Mouse (Mus musculus): Measurements from ENCODE around the gene Pard3b. TPM values are rescaled to one million over a fixed set of nuclear protein-coding genes. Genes with fewer than 3 reads are reported as not detected.
A peak's percentile ranks its signal among the peaks of the same experiment; 100 is the strongest.

Pard3b gene
- polyA plus RNA-seq (2014; fragmentation: Nextera tagmentation; extraction: Ambion mirVana) = 6.5 and 6.8 TPM in 2 replicates

GRCm38 (mm10) chr1:61638347-61639111, at the start of gene Pard3b:
Gene Pard3b, plus strand, starts transcription at chr1:61638824.
- ATAC-seq (replicated peaks; ENCODE audit: low FRiP score) (peak; percentile 86), DNase-seq (ENCODE audit: low spot score) (peak; percentile 73)
- H3K27ac ChIP-seq (ENCODE audit: low read depth, low read length) = no peak within 1 kb of the TSS
- no peaks in the 10 kb centered on the region for H3K36me3 ChIP-seq (ENCODE audit: control insufficient read depth, insufficient read depth, low read length)
- H3K9me3 ChIP-seq (ENCODE audit: control insufficient read depth, low read length) = no peaks in the 10 kb centered on the region
- H3K27me3 ChIP-seq (replicated peaks; ENCODE audit: control insufficient read depth, insufficient read depth, low read length) = no peaks in the 10 kb centered on the region
- H3K9ac ChIP-seq (ENCODE audit: low read depth, low read length) = peak within 1 kb of the TSS; percentile 78
- 1% methylated on average over 58 of the region's 60 CpGs for WGBS
- H3K4me3 ChIP-seq (ENCODE audit: low read depth, low read length) = peak within 1 kb of the TSS; percentile 86
- peak within 1 kb of the TSS; percentile 94 for H3K4me2 ChIP-seq
- no peaks in the 10 kb centered on the region for H3K4me1 ChIP-seq (replicated peaks; ENCODE audit: control insufficient read depth, insufficient read depth, low read length)

- no peaks in the 10 kb centered on the region for H3K4me1 ChIP-seq (replicated peaks; ENCODE audit: control insufficient read depth, insufficient read depth, low read length)
- H3K27ac ChIP-seq (ENCODE audit: low read depth, low read length) = no peak overlapping the region
- H3K9me3 ChIP-seq (ENCODE audit: control insufficient read depth, low read length) = no peaks in the 10 kb centered on the region
- no peak for DNase-seq (ENCODE audit: low spot score)
- H3K4me3 ChIP-seq (ENCODE audit: low read depth, low read length) = no peak overlapping the region
- no peak overlapping the region for H3K9ac ChIP-seq (ENCODE audit: low read depth, low read length)
- H3K27me3 ChIP-seq (replicated peaks; ENCODE audit: control insufficient read depth, insufficient read depth, low read length) = no peaks in the 10 kb centered on the region
- no peak for ATAC-seq (replicated peaks; ENCODE audit: low FRiP score)
- H3K4me2 ChIP-seq = no peak overlapping the region
- no peaks in the 10 kb centered on the region for H3K36me3 ChIP-seq (ENCODE audit: control insufficient read depth, insufficient read depth, low read length)
Observed at GRCm38 (mm10) chr1:61616176-61616575, 22.4 kb upstream of the Pard3b start.

- H3K27me3 ChIP-seq (replicated peaks; ENCODE audit: control insufficient read depth, insufficient read depth, low read length) = no peaks in the 10 kb centered on the region
- no peak overlapping the region for H3K27ac ChIP-seq (ENCODE audit: low read depth, low read length)
- H3K9me3 ChIP-seq (ENCODE audit: control insufficient read depth, low read length) = no peaks in the 10 kb centered on the region
- H3K4me1 ChIP-seq (replicated peaks; ENCODE audit: control insufficient read depth, insufficient read depth, low read length) = no peaks in the 10 kb centered on the region
- no peak for DNase-seq (ENCODE audit: low spot score)
- H3K4me2 ChIP-seq = no peak overlapping the region
- no peaks in the 10 kb centered on the region for H3K36me3 ChIP-seq (ENCODE audit: control insufficient read depth, insufficient read depth, low read length)
- no peak overlapping the region for H3K4me3 ChIP-seq (ENCODE audit: low read depth, low read length)
- no peak overlapping the region for H3K9ac ChIP-seq (ENCODE audit: low read depth, low read length)
- 71% methylated on average over 1 of the region's 1 CpGs for WGBS
- no peak for ATAC-seq (replicated peaks; ENCODE audit: low FRiP score)
Observed at GRCm38 (mm10) chr1:61620651-61621050, 18.0 kb upstream of the Pard3b start.

GRCm38 (mm10) chr1:61629857-61630256, 8.8 kb upstream of the Pard3b start:
- 32% methylated on average over 2 of the region's 2 CpGs for WGBS

GRCm38 (mm10) chr1:61639114-61640093, 780 bp downstream of the Pard3b start:
- WGBS = 4% methylated on average over 40 of the region's 40 CpGs
- H3K27me3 ChIP-seq (replicated peaks; ENCODE audit: control insufficient read depth, insufficient read depth, low read length) = no peaks in the 10 kb centered on the region
- ATAC-seq (replicated peaks; ENCODE audit: low FRiP score) (peak; percentile 38), DNase-seq (ENCODE audit: low spot score) (peak; percentile 48)
- H3K9me3 ChIP-seq (ENCODE audit: control insufficient read depth, low read length) = no peaks in the 10 kb centered on the region
- H3K27ac ChIP-seq (ENCODE audit: low read depth, low read length) = no peak overlapping the region
- H3K4me1 ChIP-seq (replicated peaks; ENCODE audit: control insufficient read depth, insufficient read depth, low read length) = no peaks in the 10 kb centered on the region
- peak overlapping the region; percentile 86 for H3K4me3 ChIP-seq (ENCODE audit: low read depth, low read length)
- H3K36me3 ChIP-seq (ENCODE audit: control insufficient read depth, insufficient read depth, low read length) = no peaks in the 10 kb centered on the region
- H3K9ac ChIP-seq (ENCODE audit: low read depth, low read length) = peak overlapping the region; percentile 78
- peak overlapping the region; percentile 94 for H3K4me2 ChIP-seq

More at GRCm38 (mm10) chr1:61629857-61630256, 8.8 kb upstream of the Pard3b start:
- Histone ChIP-seq H3K4me2 (no peak overlapping the region), H3K9me3 (ENCODE audit: control insufficient read depth, low read length) (no peaks in the 10 kb centered on the region), H3K36me3 (ENCODE audit: control insufficient read depth, insufficient read depth, low read length) (no peaks in the 10 kb centered on the region), H3K4me1 (replicated peaks; ENCODE audit: control insufficient read depth, insufficient read depth, low read length) (no peaks in the 10 kb centered on the region), H3K4me3 (ENCODE audit: low read depth, low read length) (no peak overlapping the region), H3K27ac (ENCODE audit: low read depth, low read length) (no peak overlapping the region), H3K9ac (ENCODE audit: low read depth, low read length) (no peak overlapping the region), H3K27me3 (replicated peaks; ENCODE audit: control insufficient read depth, insufficient read depth, low read length) (no peaks in the 10 kb centered on the region)
- no peak for DNase-seq (ENCODE audit: low spot score)
- ATAC-seq (replicated peaks; ENCODE audit: low FRiP score) = peak; percentile 51; the same call in 1 of the 2 replicates

GRCm38 (mm10) chr1:61641880-61642279, 3.3 kb downstream of the Pard3b start:
- Histone ChIP-seq H3K27ac (ENCODE audit: low read depth, low read length) (no peak overlapping the region), H3K4me3 (ENCODE audit: low read depth, low read length) (no peak overlapping the region), H3K4me1 (replicated peaks; ENCODE audit: control insufficient read depth, insufficient read depth, low read length) (no peaks in the 10 kb centered on the region), H3K36me3 (ENCODE audit: control insufficient read depth, insufficient read depth, low read length) (no peaks in the 10 kb centered on the region), H3K27me3 (replicated peaks; ENCODE audit: control insufficient read depth, insufficient read depth, low read length) (no peaks in the 10 kb centered on the region), H3K4me2 (no peak overlapping the region), H3K9ac (ENCODE audit: low read depth, low read length) (no peak overlapping the region), H3K9me3 (ENCODE audit: control insufficient read depth, low read length) (no peaks in the 10 kb centered on the region)
- no peak for DNase-seq (ENCODE audit: low spot score)
- ATAC-seq (replicated peaks; ENCODE audit: low FRiP score) = no peak
- WGBS = 31% methylated on average over 4 of the region's 4 CpGs

GRCm38 (mm10) chr1:61645062-61645461, 6.4 kb downstream of the Pard3b start:
- no peaks in the 10 kb centered on the region for H3K27me3 ChIP-seq (replicated peaks; ENCODE audit: control insufficient read depth, insufficient read depth, low read length)
- H3K4me3 ChIP-seq (ENCODE audit: low read depth, low read length) = no peak overlapping the region
- 66% methylated on average over 3 of the region's 3 CpGs for WGBS
- no peak overlapping the region for H3K9ac ChIP-seq (ENCODE audit: low read depth, low read length)
- H3K4me1 ChIP-seq (replicated peaks; ENCODE audit: control insufficient read depth, insufficient read depth, low read length) = no peaks in the 10 kb centered on the region
- H3K4me2 ChIP-seq = no peak overlapping the region
- H3K36me3 ChIP-seq (ENCODE audit: control insufficient read depth, insufficient read depth, low read length) = no peaks in the 10 kb centered on the region
- ATAC-seq (replicated peaks; ENCODE audit: low FRiP score) = no peak
- no peak overlapping the region for H3K27ac ChIP-seq (ENCODE audit: low read depth, low read length)
- H3K9me3 ChIP-seq (ENCODE audit: control insufficient read depth, low read length) = no peaks in the 10 kb centered on the region
- no peak for DNase-seq (ENCODE audit: low spot score)

- Histone ChIP-seq H3K4me3 (ENCODE audit: low read depth, low read length) (no peak overlapping the region), H3K36me3 (ENCODE audit: control insufficient read depth, insufficient read depth, low read length) (no peaks in the 10 kb centered on the region), H3K4me2 (no peak overlapping the region), H3K9ac (ENCODE audit: low read depth, low read length) (no peak overlapping the region), H3K27me3 (replicated peaks; ENCODE audit: control insufficient read depth, insufficient read depth, low read length) (no peaks in the 10 kb centered on the region), H3K4me1 (replicated peaks; ENCODE audit: control insufficient read depth, insufficient read depth, low read length) (no peaks in the 10 kb centered on the region), H3K27ac (ENCODE audit: low read depth, low read length) (no peak overlapping the region), H3K9me3 (ENCODE audit: control insufficient read depth, low read length) (no peaks in the 10 kb centered on the region)
- ATAC-seq (replicated peaks; ENCODE audit: low FRiP score) (no peak), DNase-seq (ENCODE audit: low spot score) (no peak)
Observed at GRCm38 (mm10) chr1:61649964-61650363, 11.3 kb downstream of the Pard3b start.
